Mouse (Mus musculus) gastrocnemius, postnatal 25 days (tissue): ENCODE measurements around the gene Deaf1. TPM values are rescaled to one million over a fixed set of nuclear protein-coding genes. Genes with fewer than 3 reads are reported as not detected.

Experiments used
- DNase-seq: peaks from one replicate; pipeline ENCODE4 v3.0.0; 2022
- total RNA-seq, 2 experiments: library from RNA; stranded (reverse); gene quantifications; 1 replicate in 1 of 2; 2 replicates in 1 of 2; pipeline ENCODE4 v1.2.3; 2021

The Deaf1 gene
- total RNA-seq, 2 experiments from 2014 or later: 11.2 to 11.7 TPM

GRCm38 (mm10) chr7:141339215-141339920 is 11.9 kb upstream of the Deaf1 start:
- no peak for DNase-seq

- no peak for DNase-seq
Observed at GRCm38 (mm10) chr7:141338576-141339131, 11.2 kb upstream of the Deaf1 start, which contains the start of gene Eps8l2. Gene Eps8l2 (plus strand): TSS chr7:141338880.

GRCm38 (mm10) chr7:141337716-141338416 is 10.4 kb upstream of the Deaf1 start:
- no peak for DNase-seq

- no peak for DNase-seq
Observed at GRCm38 (mm10) chr7:141336296-141336695, 8.8 kb upstream of the Deaf1 start.

- no peak for DNase-seq
Observed at GRCm38 (mm10) chr7:141335682-141336081, 8.2 kb upstream of the Deaf1 start.

GRCm38 (mm10) chr7:141335044-141335579 is 7.6 kb upstream of the Deaf1 start:
- no peak for DNase-seq

- no peak for DNase-seq
Observed at GRCm38 (mm10) chr7:141331990-141332389, 4.5 kb upstream of the Deaf1 start.

GRCm38 (mm10) chr7:141330706-141331105 is 3.2 kb upstream of the Deaf1 start:
- DNase-seq: no peak

GRCm38 (mm10) chr7:141328373-141328990 is 992 bp upstream of the Deaf1 start:
- no peak for DNase-seq

- no peak for DNase-seq
Observed at GRCm38 (mm10) chr7:141326546-141327446, 694 bp downstream of the Deaf1 start.

GRCm38 (mm10) chr7:141324686-141325085 is 2.8 kb downstream of the Deaf1 start:
- DNase-seq: no peak

- DNase-seq: no peak
Observed at GRCm38 (mm10) chr7:141319446-141319845, 8.0 kb downstream of the Deaf1 start.

- DNase-seq: no peak
Observed at GRCm38 (mm10) chr7:141317619-141318132, 9.8 kb downstream of the Deaf1 start.

GRCm38 (mm10) chr7:141315974-141316373 is 11.5 kb downstream of the Deaf1 start:
- no peak for DNase-seq

- no peak for DNase-seq
Observed at GRCm38 (mm10) chr7:141315076-141315475, 12.4 kb downstream of the Deaf1 start.

GRCm38 (mm10) chr7:141314416-141314815 is 13.1 kb downstream of the Deaf1 start:
- no peak for DNase-seq

GRCm38 (mm10) chr7:141304537-141304936 is 23.0 kb downstream of the Deaf1 start:
- no peak for DNase-seq

- DNase-seq: no peak
Observed at GRCm38 (mm10) chr7:141302702-141303268, 24.7 kb downstream of the Deaf1 start.

- DNase-seq: no peak
Observed at GRCm38 (mm10) chr7:141301386-141301785, 26.1 kb downstream of the Deaf1 start.

GRCm38 (mm10) chr7:141299175-141299574 is 28.3 kb downstream of the Deaf1 start:
- DNase-seq: no peak
